Mouse (Mus musculus) T-cell, adult 66 days (primary cell): Measurements from ENCODE around the gene Sall1. TPM values are rescaled to one million over a fixed set of nuclear protein-coding genes. Genes with fewer than 3 reads are reported as not detected.

Source experiments
- total RNA-seq, 2 experiments: library from RNA; stranded (reverse); gene quantifications; 3 replicates in 1 of 2; 4 replicates in 1 of 2; pipeline ENCODE4 v1.2.4; 2023

Sall1 gene
- not detected for total RNA-seq

DNA sequence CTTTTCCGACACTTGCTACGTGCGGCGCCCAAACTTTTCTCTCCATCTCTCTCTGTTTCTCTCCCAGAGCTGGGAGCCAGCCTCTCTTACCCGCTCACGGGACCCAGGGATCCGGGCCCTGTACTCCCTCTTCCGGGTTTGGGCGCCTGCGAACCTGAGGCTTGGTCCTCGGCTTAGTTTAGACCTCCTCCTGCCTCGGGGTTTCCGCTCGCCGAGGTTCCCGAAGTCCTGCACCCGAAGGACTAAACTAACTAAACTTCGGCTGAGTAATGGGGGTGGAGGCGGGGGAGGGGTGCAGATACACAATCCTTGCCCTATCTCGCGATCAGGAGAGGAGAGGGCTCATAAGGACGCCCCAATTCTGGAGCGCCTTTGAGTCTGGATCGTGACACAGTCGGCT is at the start of gene Sall1:
Sall1 (minus strand) TSS at position 223 of the 400 bp plus-strand sequence.

